Mouse (Mus musculus) lung, embryonic 15.5 days (tissue): ENCODE measurements around the gene 4933428M09Rik. TPM values are rescaled to one million over a fixed set of nuclear protein-coding genes. Genes with fewer than 3 reads are reported as not detected.
"Not testable (repeated sequence)": the region's sequence is repeated elsewhere in the genome, so short reads cannot be mapped to it uniquely, and the experiment has no call there.

Experiments
- ATAC-seq: fragments of 200-750 bp; cut with Nextera tagmentation; 2 replicates; pipeline ENCODE4 v1.8.0; 2017; ENCODE audit warnings: moderate number of reproducible peaks, borderline replicate concordance; ENCODE audit not compliant: low FRiP score, low TSS enrichment; ENCODE audit errors: extremely low read depth
- H3K27ac ChIP-seq: fragments of 300-500 bp; sonication (generic); 2 replicates; pipeline ENCODE4 v1.5.1; 2015; ENCODE audit warnings: moderate library complexity, mild to moderate bottlenecking, inconsistent platforms
- H3K27me3 ChIP-seq: fragments of 300-500 bp; sonication (generic); 2 replicates; pipeline ENCODE4 v1.6.1; 2015; ENCODE audit warnings: inconsistent platforms
- H3K36me3 ChIP-seq: fragments of 300-500 bp; sonication (generic); 2 replicates; pipeline ENCODE4 v1.6.1; 2015; ENCODE audit warnings: inconsistent platforms
- H3K4me1 ChIP-seq: fragments of 300-500 bp; sonication (generic); 2 replicates; pipeline ENCODE4 v1.6.1; 2015; ENCODE audit warnings: inconsistent platforms
- H3K4me2 ChIP-seq: fragments of 300-500 bp; sonication (generic); 2 replicates; pipeline ENCODE4 v1.6.1; 2015; ENCODE audit warnings: inconsistent platforms, mild to moderate bottlenecking, moderate library complexity
- H3K4me3 ChIP-seq: fragments of 300-500 bp; sonication (generic); 2 replicates; pipeline ENCODE4 v1.5.1; 2015; ENCODE audit warnings: mild to moderate bottlenecking, inconsistent platforms
- H3K9ac ChIP-seq: fragments of 300-500 bp; sonication (generic); 2 replicates; pipeline ENCODE4 v1.6.1; 2015; ENCODE audit warnings: inconsistent platforms
- H3K9me3 ChIP-seq: fragments of 300-500 bp; sonication (generic); 2 replicates; pipeline ENCODE4 v1.6.1; 2016; ENCODE audit warnings: inconsistent platforms
- WGBS: fragments of 180-500 bp; shearing (Covaris S2); methylation state at CpG from one replicate; pipeline ENCODE4 v1.1.7; 2015; 5-methylcytosine and 5-hydroxymethylcytosine counted together
- polyA plus RNA-seq: library from polyadenylated mRNA; unstranded; fragments of >200 nt; fragmentation: Nextera tagmentation; extraction: Ambion mirVana; gene quantifications from 2 replicates; pipeline ENCODE4 v1.2.1, GENCODE M21; 2015

4933428M09Rik gene
- 0.31 TPM in 1 of 2 replicates, not detected in the other for polyA plus RNA-seq

DNA sequence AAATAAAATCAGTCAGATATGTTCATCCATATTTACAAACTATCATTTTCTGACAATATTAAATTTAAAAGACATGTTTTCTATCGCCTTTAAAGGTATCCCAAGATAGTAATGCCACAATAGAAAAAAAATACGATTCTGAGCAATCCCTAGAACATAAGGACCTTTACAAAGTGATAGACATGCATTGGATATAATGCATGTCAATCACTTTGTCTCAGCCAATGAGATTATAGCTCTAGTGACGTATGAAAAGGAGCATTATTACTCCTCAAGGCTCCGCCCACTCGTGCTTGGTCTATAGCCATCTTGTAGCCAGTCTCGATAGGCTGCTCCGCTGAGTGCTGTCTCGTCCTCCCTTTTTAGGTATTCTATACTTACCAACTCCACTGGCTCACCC, at the start of gene 4933428M09Rik:
TSS of gene 4933428M09Rik (plus strand) at position 301 of the 400 bp plus-strand sequence.
- Histone ChIP-seq H3K4me2 (no peak within 1 kb of the TSS), H3K27me3 (no peaks in the 10 kb centered on the region), H3K4me3 (no peak within 1 kb of the TSS), H3K27ac (no peak within 1 kb of the TSS), H3K4me1 (no peaks in the 10 kb centered on the region), H3K36me3 (no peaks in the 10 kb centered on the region), H3K9ac (no peak within 1 kb of the TSS), H3K9me3 (no peaks in the 10 kb centered on the region)
- 84% methylated on average over 8 of the region's 8 CpGs for whole genome bisulfite sequencing
- no peak for ATAC-seq

GRCm38 (mm10) chrX:139134031-139134430, 45.0 kb upstream of the 4933428M09Rik start:
- Histone ChIP-seq H3K4me3 (no peak overlapping the region), H3K4me2 (no peak overlapping the region), H3K4me1 (no peaks in the 10 kb centered on the region), H3K9ac (no peak overlapping the region), H3K36me3 (no peaks in the 10 kb centered on the region), H3K27me3 (no peaks in the 10 kb centered on the region), H3K9me3 (no peaks in the 10 kb centered on the region), H3K27ac (no peak overlapping the region)
- 57% methylated on average over 4 of the region's 4 CpGs for WGBS
- ATAC-seq: no peak

- not testable (repeated sequence) for H3K4me3 ChIP-seq, H3K9me3 ChIP-seq, H3K4me2 ChIP-seq, H3K4me1 ChIP-seq, H3K9ac ChIP-seq, H3K27ac ChIP-seq, H3K27me3 ChIP-seq, ATAC-seq, H3K36me3 ChIP-seq
- 89% methylated on average over 3 of the region's 3 CpGs for WGBS
These were observed 12.5 kb downstream of the 4933428M09Rik start for GRCm38 (mm10) chrX:139191506-139191905.

GRCm38 (mm10) chrX:139194572-139195279, 15.7 kb downstream of the 4933428M09Rik start:
- ATAC-seq: no peak
- H3K27me3 ChIP-seq: no peaks in the 10 kb centered on the region
- no peaks in the 10 kb centered on the region for H3K36me3 ChIP-seq

GRCm38 (mm10) chrX:139209191-139209828, 30.3 kb downstream of the 4933428M09Rik start:
- not testable (repeated sequence) for H3K36me3 ChIP-seq, H3K27me3 ChIP-seq, H3K27ac ChIP-seq, H3K9ac ChIP-seq, H3K4me1 ChIP-seq, H3K4me3 ChIP-seq, H3K9me3 ChIP-seq
- ATAC-seq: 0 out of 2 replicates have a peak, but pooled peaks have one; percentile 35
- WGBS: 70% methylated on average over 4 of the region's 4 CpGs
- H3K4me2 ChIP-seq: peak overlapping the region; percentile 59; the same call in 1 of the 2 replicates

More at GRCm38 (mm10) chrX:139194572-139195279, 15.7 kb downstream of the 4933428M09Rik start:
- Histone ChIP-seq H3K9me3 (no peaks in the 10 kb centered on the region), H3K9ac (no peak overlapping the region), H3K4me1 (no peaks in the 10 kb centered on the region), H3K4me3 (no peak overlapping the region), H3K27ac (no peak overlapping the region), H3K4me2 (no peak overlapping the region)
- WGBS: 27% methylated on average over 1 of the region's 1 CpGs

DNA sequence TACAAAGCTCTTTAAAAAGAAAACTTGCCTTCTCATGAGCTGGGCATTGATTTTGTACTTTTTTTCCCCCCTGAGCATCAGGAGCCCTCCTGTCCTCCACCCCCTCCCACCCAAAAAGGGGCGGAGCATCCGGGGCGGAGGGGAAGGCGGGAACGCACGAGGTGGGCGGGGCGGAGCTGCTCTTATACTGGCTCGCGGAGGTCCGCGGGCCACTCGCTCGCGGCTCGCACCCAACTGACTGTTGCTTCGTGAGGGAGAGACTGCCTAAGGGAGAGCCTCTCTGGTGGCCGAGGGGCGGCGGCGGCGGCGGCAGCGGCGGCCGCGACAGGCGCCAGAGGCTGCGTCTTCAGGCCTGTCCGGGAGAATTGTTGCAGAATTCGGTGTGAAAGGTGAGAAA, 30.8 kb downstream of the 4933428M09Rik start, which contains the start of gene Mum1l1:
TSS of gene Mum1l1 (plus strand) at position 214 of the 397 bp plus-strand sequence.
- H3K27me3 ChIP-seq: no peaks in the 10 kb centered on the region
- peak; percentile 96 for ATAC-seq
- H3K4me2 ChIP-seq: peak within 1 kb of the TSS; percentile 59
- H3K27ac ChIP-seq: no peak within 1 kb of the TSS
- H3K36me3 ChIP-seq: no peaks in the 10 kb centered on the region
- no peaks in the 10 kb centered on the region for H3K9me3 ChIP-seq
- peak within 1 kb of the TSS; percentile 47 for H3K9ac ChIP-seq
- WGBS: 8% methylated on average over 31 of the region's 31 CpGs
- H3K4me1 ChIP-seq: 0 out of 2 replicates have a peak, but pooled peaks cover 6% of the 10 kb centered on the region
- H3K4me3 ChIP-seq: peak within 1 kb of the TSS; percentile 51

GRCm38 (mm10) chrX:139214765-139215164, 35.7 kb downstream of the 4933428M09Rik start:
- ATAC-seq: no peak
- Histone ChIP-seq H3K27ac (no peak overlapping the region), H3K9ac (no peak overlapping the region), H3K27me3 (no peaks in the 10 kb centered on the region), H3K9me3 (no peaks in the 10 kb centered on the region), H3K36me3 (no peaks in the 10 kb centered on the region), H3K4me2 (no peak overlapping the region), H3K4me3 (no peak overlapping the region), H3K4me1 (0 out of 2 replicates have a peak, but pooled peaks cover 6% of the 10 kb centered on the region)
- WGBS: 43% methylated on average over 4 of the region's 4 CpGs

DNA sequence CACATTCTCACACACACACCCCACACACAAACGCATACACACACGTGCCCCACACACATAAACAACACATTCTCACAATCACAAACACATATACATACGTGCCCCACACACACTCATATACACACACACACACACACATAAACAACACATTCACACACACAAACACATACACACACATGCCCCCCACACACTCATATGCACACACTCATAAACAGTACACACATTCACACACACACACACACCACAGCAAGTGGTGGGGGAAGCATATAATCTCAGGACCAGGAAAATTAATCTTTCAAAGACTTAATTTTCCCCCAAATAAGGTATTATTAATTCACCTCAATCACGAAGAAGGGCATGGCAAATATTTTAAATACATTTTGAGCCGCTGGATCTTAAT, 37.4 kb downstream of the 4933428M09Rik start:
- no peak overlapping the region for H3K27ac ChIP-seq
- no peak overlapping the region for H3K9ac ChIP-seq
- no peaks in the 10 kb centered on the region for H3K27me3 ChIP-seq
- peak overlapping the region; percentile 48; the same call in 1 of the 2 replicates for H3K4me2 ChIP-seq
- H3K4me3 ChIP-seq: no peak overlapping the region
- 47% methylated on average over 5 of the region's 5 CpGs for WGBS
- H3K9me3 ChIP-seq: no peaks in the 10 kb centered on the region
- ATAC-seq: no peak
- no peaks in the 10 kb centered on the region for H3K36me3 ChIP-seq
- H3K4me1 ChIP-seq: 0 out of 2 replicates have a peak, but pooled peaks cover 2% of the 10 kb centered on the region

GRCm38 (mm10) chrX:139216991-139217593, 38.1 kb downstream of the 4933428M09Rik start:
- Histone ChIP-seq H3K4me1 (no peaks in the 10 kb centered on the region), H3K4me2 (peak overlapping the region; percentile 48), H3K36me3 (no peaks in the 10 kb centered on the region), H3K9ac (0 out of 2 replicates have a peak overlapping the region, but pooled peaks have one; percentile 13), H3K27ac (peak overlapping the region; percentile 55; the same call in 1 of the 2 replicates), H3K27me3 (no peaks in the 10 kb centered on the region), H3K4me3 (peak overlapping the region; percentile 41), H3K9me3 (no peaks in the 10 kb centered on the region)
- WGBS: 19% methylated on average over 22 of the region's 22 CpGs
- peak; percentile 91 for ATAC-seq

- H3K27ac ChIP-seq: peak overlapping the region; percentile 55
- no peaks in the 10 kb centered on the region for H3K9me3 ChIP-seq
- H3K9ac ChIP-seq: no peak overlapping the region
- H3K4me1 ChIP-seq: no peaks in the 10 kb centered on the region
- no peak for ATAC-seq
- 49% methylated on average over 10 of the region's 10 CpGs for WGBS
- H3K36me3 ChIP-seq: no peaks in the 10 kb centered on the region
- peak overlapping the region; percentile 41 for H3K4me3 ChIP-seq
- H3K27me3 ChIP-seq: no peaks in the 10 kb centered on the region
- peak overlapping the region; percentile 48 for H3K4me2 ChIP-seq
These were observed 38.7 kb downstream of the 4933428M09Rik start for GRCm38 (mm10) chrX:139217776-139218175.

DNA sequence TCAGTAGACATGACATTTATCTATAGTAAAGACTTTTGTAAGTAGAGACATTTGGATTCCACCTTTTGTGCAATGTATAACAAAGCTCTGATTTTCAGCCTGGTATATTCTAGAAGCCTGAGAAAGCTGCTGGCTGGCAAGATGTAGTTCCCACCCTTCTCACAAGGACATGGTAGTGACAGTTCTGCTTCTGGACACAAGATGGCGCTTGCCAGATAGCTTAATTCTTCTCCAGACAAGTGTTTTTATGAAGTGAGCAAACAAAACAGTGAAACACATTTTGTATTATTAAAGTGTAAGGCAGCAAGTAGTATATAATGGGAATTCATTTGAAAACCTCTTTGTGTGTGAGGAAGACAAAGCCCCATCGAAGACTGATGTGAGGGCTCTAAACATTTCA, 40.0 kb downstream of the 4933428M09Rik start:
- H3K36me3 ChIP-seq: no peaks in the 10 kb centered on the region
- WGBS: 27% methylated on average over 2 of the region's 2 CpGs
- no peaks in the 10 kb centered on the region for H3K4me1 ChIP-seq
- H3K4me3 ChIP-seq: no peak overlapping the region
- no peaks in the 10 kb centered on the region for H3K9me3 ChIP-seq
- no peak overlapping the region for H3K27ac ChIP-seq
- H3K27me3 ChIP-seq: no peaks in the 10 kb centered on the region
- no peak overlapping the region for H3K4me2 ChIP-seq
- ATAC-seq: no peak
- H3K9ac ChIP-seq: no peak overlapping the region
